Mouse (Mus musculus): Measurements from ENCODE around the gene Rora. TPM values are rescaled to one million over a fixed set of nuclear protein-coding genes. Genes with fewer than 3 reads are reported as not detected.

The Rora gene
- polyA plus RNA-seq, 1 experiment: 4.7 TPM

DNA sequence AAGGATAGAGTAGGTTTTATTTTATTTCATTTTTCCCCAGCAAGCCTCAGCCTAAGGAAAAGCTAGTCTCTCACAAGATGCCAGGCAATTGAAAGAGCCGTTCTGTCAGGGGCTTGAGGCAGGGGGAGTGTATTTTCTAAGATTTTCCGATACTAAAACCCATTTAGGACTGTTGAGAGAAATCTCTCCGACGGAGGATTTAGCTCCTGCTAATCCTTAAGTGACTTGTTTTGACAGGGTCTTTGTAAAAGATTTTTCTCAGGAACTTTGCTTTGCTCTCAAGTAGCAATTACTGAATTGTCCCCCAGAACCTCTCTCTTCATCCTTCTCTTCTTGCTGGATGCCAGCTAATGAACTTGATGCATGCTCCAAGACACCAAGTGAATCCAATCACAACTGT is 323.3 kb downstream of the Rora start:
- Histone ChIP-seq H3K4me1 (replicated peaks; ENCODE audit: control insufficient read depth, insufficient read depth, low read length) (no peaks in the 10 kb centered on the region), H3K27me3 (ENCODE audit: control insufficient read depth, insufficient read depth, low read length) (no peaks in the 10 kb centered on the region), H3K4me3 (ENCODE audit: control insufficient read depth, insufficient read depth, low read length) (no peak overlapping the region), H3K36me3 (ENCODE audit: control insufficient read depth, insufficient read depth, low read length) (no peaks in the 10 kb centered on the region), H3K27ac (ENCODE audit: control insufficient read depth, insufficient read depth, low read length) (no peak overlapping the region)
- no peak for DNase-seq
- WGBS: 98% methylated on average over 4 of the region's 4 CpGs
- TF ChIP-seq CTCF (IDR thresholded peaks at IDR 0.05; ENCODE audit: borderline replicate concordance, control insufficient read depth, extremely low read depth, insufficient read depth, low read length, poor library complexity): no peak
- no peak for TF ChIP-seq POLR2A (IDR thresholded peaks at IDR 0.05; ENCODE audit: control insufficient read depth, extremely low read depth, insufficient read depth, low read length, poor library complexity)

DNA sequence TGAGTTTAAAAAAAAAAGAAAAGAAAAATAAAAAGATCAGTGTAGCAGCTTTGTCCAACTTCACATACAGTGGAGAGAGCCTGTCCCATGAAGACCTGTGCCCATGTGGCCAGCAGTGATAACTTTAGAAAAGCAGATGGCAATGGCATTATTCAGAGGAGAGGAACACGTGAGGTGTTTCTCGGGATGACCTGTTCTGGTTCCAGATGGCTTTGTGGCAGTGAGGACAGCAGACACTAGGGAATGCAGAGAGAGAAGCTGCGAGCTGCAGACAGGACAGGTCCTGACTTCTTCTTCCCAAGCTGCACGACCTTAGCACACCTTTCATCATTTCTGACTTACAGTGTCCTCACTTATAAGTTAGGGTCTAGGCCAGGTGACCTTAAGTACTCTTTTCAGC is 325.1 kb downstream of the Rora start:
- no peaks in the 10 kb centered on the region for H3K4me1 ChIP-seq (replicated peaks; ENCODE audit: control insufficient read depth, insufficient read depth, low read length)
- 87% methylated on average over 4 of the region's 4 CpGs for WGBS
- DNase-seq: no peak
- no peak overlapping the region for H3K27ac ChIP-seq (ENCODE audit: control insufficient read depth, insufficient read depth, low read length)
- no peak for TF ChIP-seq CTCF (IDR thresholded peaks at IDR 0.05; ENCODE audit: borderline replicate concordance, control insufficient read depth, extremely low read depth, insufficient read depth, low read length, poor library complexity)
- TF ChIP-seq POLR2A (IDR thresholded peaks at IDR 0.05; ENCODE audit: control insufficient read depth, extremely low read depth, insufficient read depth, low read length, poor library complexity): no peak
- no peaks in the 10 kb centered on the region for H3K36me3 ChIP-seq (ENCODE audit: control insufficient read depth, insufficient read depth, low read length)
- H3K27me3 ChIP-seq (ENCODE audit: control insufficient read depth, insufficient read depth, low read length): no peaks in the 10 kb centered on the region
- no peak overlapping the region for H3K4me3 ChIP-seq (ENCODE audit: control insufficient read depth, insufficient read depth, low read length)

DNA sequence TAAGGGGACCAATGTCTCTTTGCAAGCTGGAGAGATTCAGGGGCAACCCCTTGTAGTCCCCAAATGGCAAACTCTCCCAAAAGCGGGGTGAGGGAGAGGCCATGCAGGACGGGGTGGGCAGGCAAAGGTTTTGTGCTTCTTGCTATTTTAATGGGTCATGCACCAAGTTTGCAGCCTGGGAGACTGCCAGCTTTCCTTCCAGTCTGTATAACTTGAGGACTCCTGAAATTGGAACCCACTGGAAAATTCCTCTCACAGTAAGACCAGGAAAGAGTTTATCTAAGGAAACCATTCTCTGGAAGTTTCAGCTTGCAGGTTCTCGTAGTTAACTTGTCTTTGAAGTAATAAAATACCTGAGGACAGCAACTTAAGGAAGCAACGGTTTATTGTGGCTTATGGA is 326.5 kb downstream of the Rora start:
- H3K27ac ChIP-seq (ENCODE audit: control insufficient read depth, insufficient read depth, low read length): no peak overlapping the region
- no peak for DNase-seq
- no peak overlapping the region for H3K4me3 ChIP-seq (ENCODE audit: control insufficient read depth, insufficient read depth, low read length)
- H3K27me3 ChIP-seq (ENCODE audit: control insufficient read depth, insufficient read depth, low read length): no peaks in the 10 kb centered on the region
- TF ChIP-seq CTCF (IDR thresholded peaks at IDR 0.05; ENCODE audit: borderline replicate concordance, control insufficient read depth, extremely low read depth, insufficient read depth, low read length, poor library complexity) (no peak), POLR2A (IDR thresholded peaks at IDR 0.05; ENCODE audit: control insufficient read depth, extremely low read depth, insufficient read depth, low read length, poor library complexity) (no peak)
- no peaks in the 10 kb centered on the region for H3K36me3 ChIP-seq (ENCODE audit: control insufficient read depth, insufficient read depth, low read length)
- H3K4me1 ChIP-seq (replicated peaks; ENCODE audit: control insufficient read depth, insufficient read depth, low read length): no peaks in the 10 kb centered on the region
- 93% methylated on average over 4 of the region's 4 CpGs for WGBS

DNA sequence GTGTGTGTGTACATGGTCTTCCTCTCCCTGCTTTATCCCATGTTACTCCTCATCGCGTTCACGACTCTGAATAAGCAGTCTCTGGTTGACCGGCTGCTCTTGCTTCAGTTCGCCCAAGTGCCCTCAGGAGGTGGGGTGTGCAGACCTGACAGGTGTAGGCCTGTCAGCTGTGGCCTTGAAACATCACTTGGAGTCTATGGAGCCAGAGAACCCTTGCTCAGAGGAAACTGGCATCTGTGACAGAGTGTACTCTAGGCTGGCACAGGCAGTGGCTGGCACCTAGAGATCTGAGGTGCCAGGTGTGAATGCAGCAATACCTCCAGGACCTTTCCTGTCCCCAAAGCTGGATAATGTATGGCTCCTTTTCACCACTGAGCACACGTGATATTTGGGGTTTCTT is 331.5 kb downstream of the Rora start:
- 97% methylated on average over 6 of the region's 6 CpGs for WGBS
- H3K27ac ChIP-seq (ENCODE audit: control insufficient read depth, insufficient read depth, low read length): no peak overlapping the region
- no peak for DNase-seq
- TF ChIP-seq POLR2A (IDR thresholded peaks at IDR 0.05; ENCODE audit: control insufficient read depth, extremely low read depth, insufficient read depth, low read length, poor library complexity) (no peak), CTCF (IDR thresholded peaks at IDR 0.05; ENCODE audit: borderline replicate concordance, control insufficient read depth, extremely low read depth, insufficient read depth, low read length, poor library complexity) (no peak)
- no peaks in the 10 kb centered on the region for H3K27me3 ChIP-seq (ENCODE audit: control insufficient read depth, insufficient read depth, low read length)
- H3K4me3 ChIP-seq (ENCODE audit: control insufficient read depth, insufficient read depth, low read length): no peak overlapping the region
- no peaks in the 10 kb centered on the region for H3K4me1 ChIP-seq (replicated peaks; ENCODE audit: control insufficient read depth, insufficient read depth, low read length)
- no peaks in the 10 kb centered on the region for H3K36me3 ChIP-seq (ENCODE audit: control insufficient read depth, insufficient read depth, low read length)

DNA sequence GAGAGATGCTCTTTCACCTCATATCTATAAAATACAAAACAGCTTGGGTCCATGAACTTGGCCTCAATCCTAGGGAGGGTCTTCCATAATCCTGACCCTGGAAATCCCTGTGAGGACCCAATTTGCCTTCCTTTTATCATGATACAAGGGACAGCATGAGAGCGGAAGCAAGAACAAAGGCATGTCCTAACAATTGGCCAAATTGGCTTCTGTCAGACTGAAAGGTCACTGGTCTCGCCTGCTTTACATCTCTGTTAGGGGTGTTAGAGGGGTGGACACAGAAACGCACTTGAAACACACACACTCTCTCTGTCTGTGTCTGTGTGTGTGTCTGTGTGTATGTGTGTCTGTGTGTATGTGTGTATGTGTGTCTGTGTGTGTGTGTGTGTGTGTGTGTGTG is 332.2 kb downstream of the Rora start:
- H3K27me3 ChIP-seq (ENCODE audit: control insufficient read depth, insufficient read depth, low read length): no peaks in the 10 kb centered on the region
- WGBS: 98% methylated on average over 3 of the region's 3 CpGs
- TF ChIP-seq CTCF (IDR thresholded peaks at IDR 0.05; ENCODE audit: borderline replicate concordance, control insufficient read depth, extremely low read depth, insufficient read depth, low read length, poor library complexity) (no peak), POLR2A (IDR thresholded peaks at IDR 0.05; ENCODE audit: control insufficient read depth, extremely low read depth, insufficient read depth, low read length, poor library complexity) (no peak)

DNA sequence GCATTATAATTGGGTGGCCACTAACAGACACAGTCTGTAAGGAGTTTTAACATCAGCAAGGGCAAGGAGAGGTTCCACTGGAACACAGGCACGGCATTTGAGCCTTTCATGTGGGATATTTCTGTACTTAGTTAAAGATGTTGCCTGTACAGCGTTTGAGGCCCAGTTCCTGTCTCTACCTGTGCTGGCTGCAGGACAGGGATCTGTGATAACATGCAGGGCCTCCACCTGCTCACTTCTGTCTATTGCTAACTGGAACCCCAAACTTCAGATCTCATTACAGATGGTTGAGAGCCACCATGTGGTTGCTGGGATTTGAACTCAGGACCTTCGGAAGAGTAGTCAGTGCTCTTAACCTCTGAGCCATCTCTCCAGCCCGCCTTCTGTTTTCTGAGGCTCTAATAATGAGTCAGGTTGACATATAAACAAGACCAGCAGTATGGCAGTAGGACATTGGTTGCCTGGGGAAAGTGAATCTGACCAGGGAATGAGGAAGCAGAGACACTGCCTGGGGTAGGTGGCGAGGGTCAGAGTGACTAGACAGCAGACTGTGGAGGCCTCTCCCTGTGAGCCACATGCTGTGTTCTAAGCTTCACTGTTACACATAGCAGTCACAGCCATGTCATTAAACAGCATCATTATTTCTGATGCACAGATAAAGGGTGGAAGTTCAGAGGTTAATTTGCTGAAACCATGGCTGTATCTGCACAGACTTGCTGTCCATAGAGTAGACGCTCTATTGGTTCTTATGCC is 333.9 kb downstream of the Rora start:
- no peak for TF ChIP-seq POLR2A (IDR thresholded peaks at IDR 0.05; ENCODE audit: control insufficient read depth, extremely low read depth, insufficient read depth, low read length, poor library complexity)
- TF ChIP-seq CTCF (IDR thresholded peaks at IDR 0.05; ENCODE audit: borderline replicate concordance, control insufficient read depth, extremely low read depth, insufficient read depth, low read length, poor library complexity): no peak
- H3K4me3 ChIP-seq (ENCODE audit: control insufficient read depth, insufficient read depth, low read length): no peak overlapping the region
- no peaks in the 10 kb centered on the region for H3K4me1 ChIP-seq (replicated peaks; ENCODE audit: control insufficient read depth, insufficient read depth, low read length)
- no peaks in the 10 kb centered on the region for H3K36me3 ChIP-seq (ENCODE audit: control insufficient read depth, insufficient read depth, low read length)
- no peaks in the 10 kb centered on the region for H3K27me3 ChIP-seq (ENCODE audit: control insufficient read depth, insufficient read depth, low read length)
- no peak overlapping the region for H3K27ac ChIP-seq (ENCODE audit: control insufficient read depth, insufficient read depth, low read length)
- no peak for DNase-seq
- 66% methylated on average over 6 of the region's 6 CpGs for WGBS

More for the DNA sequence above, 332.2 kb downstream of the Rora start:
- Histone ChIP-seq H3K4me1 (replicated peaks; ENCODE audit: control insufficient read depth, insufficient read depth, low read length) (no peaks in the 10 kb centered on the region), H3K27ac (ENCODE audit: control insufficient read depth, insufficient read depth, low read length) (no peak overlapping the region), H3K36me3 (ENCODE audit: control insufficient read depth, insufficient read depth, low read length) (no peaks in the 10 kb centered on the region), H3K4me3 (ENCODE audit: control insufficient read depth, insufficient read depth, low read length) (no peak overlapping the region)
- no peak for DNase-seq

All from thymus, adult 2 months (tissue).